Mouse (Mus musculus): ENCODE measurements around the gene Nr4a1. TPM values are rescaled to one million over a fixed set of nuclear protein-coding genes. Genes with fewer than 3 reads are reported as not detected.

The Nr4a1 gene
- polyA plus RNA-seq, 1 experiment from 2014 or later: 11.2 TPM

GRCm38 (mm10) chr15:101311087-101311770 is 57.2 kb downstream of the Nr4a1 start:
- Histone ChIP-seq H3K27ac (no peak overlapping the region), H3K4me2 (no peak overlapping the region), H3K36me3 (no peaks in the 10 kb centered on the region), H3K27me3 (replicated peaks) (no peaks in the 10 kb centered on the region), H3K9ac (no peak overlapping the region), H3K4me3 (replicated peaks) (no peak overlapping the region), H3K9me3 (no peaks in the 10 kb centered on the region), H3K4me1 (peaks cover 13% of the 10 kb centered on the region)
- WGBS: 53% methylated on average over 11 of the region's 15 CpGs
- ATAC-seq (ENCODE audit: insufficient read depth, low FRiP score, low read depth): no peak

- H3K27me3 ChIP-seq (replicated peaks): no peaks in the 10 kb centered on the region
- H3K4me2 ChIP-seq: no peak overlapping the region
- H3K4me3 ChIP-seq (replicated peaks): no peak overlapping the region
- H3K36me3 ChIP-seq: no peaks in the 10 kb centered on the region
- peaks cover 13% of the 10 kb centered on the region for H3K4me1 ChIP-seq
- no peaks in the 10 kb centered on the region for H3K9me3 ChIP-seq
- WGBS: 67% methylated on average over 6 of the region's 6 CpGs
- H3K27ac ChIP-seq: no peak overlapping the region
- no peak for ATAC-seq (ENCODE audit: insufficient read depth, low FRiP score, low read depth)
- no peak overlapping the region for H3K9ac ChIP-seq
These were observed 57.9 kb downstream of the Nr4a1 start for GRCm38 (mm10) chr15:101312006-101312405.

GRCm38 (mm10) chr15:101315378-101315777 is 61.3 kb downstream of the Nr4a1 start:
- Histone ChIP-seq H3K27ac (no peak overlapping the region), H3K9ac (no peak overlapping the region), H3K9me3 (no peaks in the 10 kb centered on the region), H3K4me2 (peak overlapping the region; percentile 61; the same call in 1 of the 2 replicates), H3K36me3 (no peaks in the 10 kb centered on the region), H3K4me1 (peaks cover 8% of the 10 kb centered on the region; the same call in 1 of the 2 replicates), H3K27me3 (replicated peaks) (no peaks in the 10 kb centered on the region), H3K4me3 (replicated peaks) (no peak overlapping the region)
- WGBS: 87% methylated on average over 4 of the region's 4 CpGs
- no peak for ATAC-seq (ENCODE audit: insufficient read depth, low FRiP score, low read depth)

GRCm38 (mm10) chr15:101315832-101316231 is 61.8 kb downstream of the Nr4a1 start:
- Histone ChIP-seq H3K27me3 (replicated peaks) (no peaks in the 10 kb centered on the region), H3K4me2 (peak overlapping the region; percentile 61), H3K4me1 (peaks cover 8% of the 10 kb centered on the region; the same call in 1 of the 2 replicates), H3K9ac (no peak overlapping the region), H3K36me3 (no peaks in the 10 kb centered on the region), H3K9me3 (no peaks in the 10 kb centered on the region), H3K4me3 (replicated peaks) (peak overlapping the region; percentile 39), H3K27ac (no peak overlapping the region)
- WGBS: under 1% methylated on average over 11 of the region's 11 CpGs
- peak; percentile 78 for ATAC-seq (ENCODE audit: insufficient read depth, low FRiP score, low read depth)

- 52% methylated on average over 13 of the region's 13 CpGs for WGBS
- peak overlapping the region; percentile 39 for H3K4me3 ChIP-seq (replicated peaks)
- ATAC-seq (ENCODE audit: insufficient read depth, low FRiP score, low read depth): no peak
- H3K9me3 ChIP-seq: no peaks in the 10 kb centered on the region
- no peak overlapping the region for H3K27ac ChIP-seq
- no peaks in the 10 kb centered on the region for H3K36me3 ChIP-seq
- H3K9ac ChIP-seq: no peak overlapping the region
- peaks cover 13% of the 10 kb centered on the region for H3K4me1 ChIP-seq
- no peaks in the 10 kb centered on the region for H3K27me3 ChIP-seq (replicated peaks)
- H3K4me2 ChIP-seq: peak overlapping the region; percentile 61
These were observed 62.3 kb downstream of the Nr4a1 start for GRCm38 (mm10) chr15:101316279-101316912.

GRCm38 (mm10) chr15:101316913-101317813 is 63.1 kb downstream of the Nr4a1 start:
- Histone ChIP-seq H3K4me1 (peaks cover 16% of the 10 kb centered on the region), H3K27me3 (replicated peaks) (no peaks in the 10 kb centered on the region), H3K4me3 (replicated peaks) (no peak overlapping the region), H3K4me2 (no peak overlapping the region), H3K36me3 (no peaks in the 10 kb centered on the region), H3K9ac (no peak overlapping the region), H3K27ac (0 out of 2 replicates have a peak overlapping the region, but pooled peaks have one; percentile 16), H3K9me3 (no peaks in the 10 kb centered on the region)
- 60% methylated on average over 18 of the region's 18 CpGs for WGBS
- ATAC-seq (ENCODE audit: insufficient read depth, low FRiP score, low read depth): no peak

- no peaks in the 10 kb centered on the region for H3K36me3 ChIP-seq
- 81% methylated on average over 2 of the region's 2 CpGs for WGBS
- ATAC-seq (ENCODE audit: insufficient read depth, low FRiP score, low read depth): no peak
- H3K9ac ChIP-seq: no peak overlapping the region
- no peaks in the 10 kb centered on the region for H3K27me3 ChIP-seq (replicated peaks)
- H3K9me3 ChIP-seq: no peaks in the 10 kb centered on the region
- peaks cover 16% of the 10 kb centered on the region for H3K4me1 ChIP-seq
- H3K27ac ChIP-seq: 0 out of 2 replicates have a peak overlapping the region, but pooled peaks have one; percentile 16
- no peak overlapping the region for H3K4me3 ChIP-seq (replicated peaks)
- H3K4me2 ChIP-seq: no peak overlapping the region
These were observed 63.9 kb downstream of the Nr4a1 start for GRCm38 (mm10) chr15:101317814-101318500.

- Histone ChIP-seq H3K4me2 (no peak overlapping the region), H3K4me3 (replicated peaks) (no peak overlapping the region), H3K4me1 (peaks cover 16% of the 10 kb centered on the region), H3K9me3 (no peaks in the 10 kb centered on the region), H3K27me3 (replicated peaks) (no peaks in the 10 kb centered on the region), H3K36me3 (no peaks in the 10 kb centered on the region), H3K9ac (no peak overlapping the region), H3K27ac (no peak overlapping the region)
- WGBS: 39% methylated on average over 14 of the region's 14 CpGs
- no peak for ATAC-seq (ENCODE audit: insufficient read depth, low FRiP score, low read depth)
These were observed 65.1 kb downstream of the Nr4a1 start for GRCm38 (mm10) chr15:101318889-101319765.

GRCm38 (mm10) chr15:101320010-101320617 is 66.0 kb downstream of the Nr4a1 start:
- no peaks in the 10 kb centered on the region for H3K36me3 ChIP-seq
- no peak overlapping the region for H3K9ac ChIP-seq
- no peaks in the 10 kb centered on the region for H3K27me3 ChIP-seq (replicated peaks)
- H3K4me3 ChIP-seq (replicated peaks): no peak overlapping the region
- no peak for ATAC-seq (ENCODE audit: insufficient read depth, low FRiP score, low read depth)
- peak overlapping the region; percentile 42; the same call in 1 of the 2 replicates for H3K27ac ChIP-seq
- peaks cover 16% of the 10 kb centered on the region for H3K4me1 ChIP-seq
- H3K9me3 ChIP-seq: no peaks in the 10 kb centered on the region
- WGBS: 65% methylated on average over 6 of the region's 6 CpGs
- H3K4me2 ChIP-seq: no peak overlapping the region

GRCm38 (mm10) chr15:101320618-101321041 is 66.6 kb downstream of the Nr4a1 start:
- H3K9me3 ChIP-seq: no peaks in the 10 kb centered on the region
- no peaks in the 10 kb centered on the region for H3K27me3 ChIP-seq (replicated peaks)
- H3K9ac ChIP-seq: no peak overlapping the region
- H3K36me3 ChIP-seq: no peaks in the 10 kb centered on the region
- peak overlapping the region; percentile 42; the same call in 1 of the 2 replicates for H3K27ac ChIP-seq
- no peak for ATAC-seq (ENCODE audit: insufficient read depth, low FRiP score, low read depth)
- H3K4me3 ChIP-seq (replicated peaks): no peak overlapping the region
- WGBS: 43% methylated on average over 6 of the region's 6 CpGs
- H3K4me2 ChIP-seq: no peak overlapping the region
- peaks cover 15% of the 10 kb centered on the region for H3K4me1 ChIP-seq
